Mouse (Mus musculus): ENCODE measurements at regions not wholly inside any gene's neighbourhood (a gene's known extent, or its start where the extent isn't known, plus 50 kb on each side); places are given as distances from the start of the nearest gene placed in this dataset.
A peak's percentile ranks its signal among the peaks of the same experiment; 100 is the strongest.

DNA sequence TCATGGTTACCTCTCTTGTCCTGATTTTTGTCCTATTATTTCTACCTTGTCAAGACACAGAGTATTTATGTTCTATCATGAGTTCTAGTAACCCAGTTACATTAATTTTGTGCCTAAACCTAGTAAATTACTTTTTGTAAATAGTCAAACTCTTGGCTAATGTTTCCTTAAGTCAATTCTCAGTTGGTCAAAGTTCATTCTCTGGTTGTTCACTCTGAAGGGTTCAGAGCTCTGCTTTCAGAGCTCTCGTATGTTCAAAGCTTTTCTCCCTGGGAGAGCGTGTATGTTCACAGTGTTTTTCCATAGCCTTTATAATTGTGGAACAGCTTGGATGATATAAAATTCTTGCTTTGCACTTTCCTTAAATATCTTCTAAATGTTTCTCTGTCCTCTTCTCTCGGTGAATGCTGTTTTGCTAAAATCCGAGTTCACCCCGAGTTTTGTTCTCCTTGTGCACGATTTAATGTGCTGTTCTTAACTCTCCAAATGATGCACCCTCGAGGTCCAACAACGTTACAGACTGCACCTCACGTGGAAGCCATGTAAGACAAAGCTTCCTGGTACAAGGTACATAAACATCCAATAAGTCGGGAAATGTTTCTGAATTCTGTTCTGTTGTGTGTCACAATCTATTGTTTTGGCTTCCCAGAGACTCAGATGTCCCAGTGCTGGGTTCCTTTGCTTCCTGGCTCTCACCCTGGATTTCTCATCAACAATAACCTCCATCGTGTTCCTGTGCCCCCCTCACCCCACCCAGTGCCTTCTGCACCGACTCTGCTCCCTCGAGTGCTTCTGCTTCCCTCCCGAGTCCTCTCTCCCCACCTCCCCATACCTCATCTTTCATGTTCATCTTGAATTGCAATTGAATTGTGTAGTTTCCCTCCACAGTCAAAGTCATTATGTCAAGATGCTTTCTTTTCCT, 90.3 kb upstream of the Npas2 start:
- no peaks in the 10 kb centered on the region for H3K27me3 ChIP-seq
- H3K36me3 ChIP-seq = no peaks in the 10 kb centered on the region
- no peak for ATAC-seq (ENCODE audit: low FRiP score)
- H3K4me1 ChIP-seq (replicated peaks) = no peaks in the 10 kb centered on the region
- H3K27ac ChIP-seq = no peak overlapping the region
- no peak overlapping the region for H3K9ac ChIP-seq
- H3K4me2 ChIP-seq = no peak overlapping the region
- no peaks in the 10 kb centered on the region for H3K9me3 ChIP-seq
- WGBS = 82% methylated on average over 14 of the region's 14 CpGs
- H3K4me3 ChIP-seq = no peak overlapping the region

DNA sequence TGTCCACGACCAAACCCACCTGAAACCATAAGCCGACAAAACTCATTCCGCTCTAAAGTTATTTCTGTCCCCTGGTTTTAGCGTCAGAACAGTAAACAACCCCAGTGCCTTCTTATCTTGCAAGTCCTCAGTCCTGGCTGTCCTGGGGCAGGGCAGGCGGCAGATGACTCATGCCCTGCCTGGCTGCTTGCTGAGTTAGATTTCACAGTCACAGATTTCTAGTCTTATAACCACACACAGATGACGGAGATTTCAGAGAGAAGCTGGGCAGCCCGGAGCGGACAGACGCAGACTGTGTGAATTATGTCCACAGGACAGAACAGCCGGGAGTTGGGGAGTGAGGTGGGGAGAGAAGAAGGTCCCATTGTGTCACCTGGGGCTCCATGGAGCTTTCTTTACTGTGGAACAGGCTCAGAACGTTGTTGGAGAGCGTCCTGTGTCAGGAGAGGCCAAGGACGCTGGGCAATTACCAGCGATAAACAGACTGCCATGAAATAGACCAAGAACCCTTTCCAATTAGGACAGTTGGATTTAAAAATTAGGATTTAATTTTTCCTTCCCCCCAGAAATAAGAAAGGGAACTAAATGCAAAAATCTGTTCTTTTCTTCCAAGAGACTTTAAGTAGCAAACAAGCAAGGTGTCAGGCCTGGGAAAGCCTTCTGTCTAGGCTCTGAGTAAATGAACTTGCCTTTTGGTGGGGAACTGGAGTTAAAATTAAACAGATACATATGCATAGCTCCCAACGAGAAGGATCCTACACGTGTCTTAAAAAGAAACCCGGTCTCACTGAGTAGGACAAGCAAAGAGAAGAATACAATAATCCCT, 87.8 kb upstream of the Npas2 start:
- Histone ChIP-seq H3K4me1 (replicated peaks) (no peaks in the 10 kb centered on the region), H3K27ac (no peak overlapping the region), H3K27me3 (no peaks in the 10 kb centered on the region), H3K9ac (no peak overlapping the region), H3K9me3 (no peaks in the 10 kb centered on the region), H3K36me3 (no peaks in the 10 kb centered on the region), H3K4me3 (no peak overlapping the region), H3K4me2 (no peak overlapping the region)
- no peak for ATAC-seq (ENCODE audit: low FRiP score)
- WGBS = 69% methylated on average over 17 of the region's 17 CpGs

DNA sequence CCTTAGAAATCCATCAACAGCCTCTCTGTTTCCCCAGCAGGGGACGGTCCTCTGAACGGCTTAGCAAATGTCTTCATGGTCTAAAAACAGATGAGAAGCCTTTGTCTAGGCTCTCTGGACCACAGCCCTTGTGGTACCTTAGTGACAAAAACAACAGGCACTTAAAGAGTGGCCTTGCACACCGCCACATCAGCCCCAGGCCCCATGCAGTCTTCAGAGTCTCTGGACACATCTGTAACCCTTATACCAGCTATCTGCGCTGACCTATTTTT, 87.2 kb upstream of the Npas2 start:
- no peak for ATAC-seq (ENCODE audit: low FRiP score)
- no peaks in the 10 kb centered on the region for H3K9me3 ChIP-seq
- H3K4me3 ChIP-seq = no peak overlapping the region
- H3K4me1 ChIP-seq (replicated peaks) = no peaks in the 10 kb centered on the region
- H3K4me2 ChIP-seq = no peak overlapping the region
- no peak overlapping the region for H3K27ac ChIP-seq
- H3K36me3 ChIP-seq = no peaks in the 10 kb centered on the region
- no peak overlapping the region for H3K9ac ChIP-seq
- WGBS = 57% methylated on average over 4 of the region's 4 CpGs
- H3K27me3 ChIP-seq = no peaks in the 10 kb centered on the region

DNA sequence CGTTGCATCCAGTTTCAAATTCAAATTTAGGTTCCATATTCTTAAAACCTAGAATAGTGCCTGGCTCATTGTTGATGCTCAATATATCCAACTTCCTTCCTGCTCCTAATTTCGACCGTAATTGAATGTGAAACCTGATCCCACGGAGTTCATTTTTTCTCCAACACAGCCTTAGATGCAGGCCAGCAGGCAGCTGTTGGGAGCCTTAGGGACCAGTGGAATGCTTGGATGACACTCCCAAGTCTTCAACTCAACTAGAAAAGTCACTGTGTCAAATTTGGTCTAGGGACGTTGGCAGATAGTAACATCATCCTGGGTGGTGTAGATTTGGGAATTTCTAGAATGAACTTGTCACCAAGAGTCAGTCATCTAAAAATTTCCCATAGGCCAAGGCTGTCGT, 86.9 kb upstream of the Npas2 start:
- no peak overlapping the region for H3K27ac ChIP-seq
- ATAC-seq (ENCODE audit: low FRiP score) = no peak
- H3K4me3 ChIP-seq = no peak overlapping the region
- no peak overlapping the region for H3K9ac ChIP-seq
- no peak overlapping the region for H3K4me2 ChIP-seq
- no peaks in the 10 kb centered on the region for H3K27me3 ChIP-seq
- WGBS = 80% methylated on average over 6 of the region's 6 CpGs
- no peaks in the 10 kb centered on the region for H3K4me1 ChIP-seq (replicated peaks)
- H3K9me3 ChIP-seq = no peaks in the 10 kb centered on the region
- no peaks in the 10 kb centered on the region for H3K36me3 ChIP-seq

DNA sequence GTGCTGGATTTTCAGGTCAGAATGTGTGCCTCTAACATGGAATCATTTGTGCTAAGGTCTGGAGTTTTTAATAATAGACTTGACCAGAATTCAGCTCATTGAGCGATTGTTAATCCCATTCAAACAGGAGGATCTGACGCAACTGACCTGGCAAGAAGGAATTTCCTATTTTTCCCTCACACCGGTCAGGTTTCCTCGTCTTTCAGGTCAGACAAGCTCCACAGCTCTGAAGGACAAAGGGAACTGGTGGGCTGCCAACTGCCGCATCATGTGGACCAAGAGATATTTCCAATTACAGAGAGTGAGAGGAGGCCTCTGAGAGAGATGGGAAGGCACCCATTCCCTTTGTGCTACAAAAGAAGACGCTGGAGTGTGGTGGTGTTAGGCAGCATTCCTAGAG, 77.2 kb upstream of the Npas2 start:
- H3K4me1 ChIP-seq (replicated peaks) = no peaks in the 10 kb centered on the region
- WGBS = 87% methylated on average over 6 of the region's 6 CpGs
- H3K9me3 ChIP-seq = peaks cover 3% of the 10 kb centered on the region; the same call in 1 of the 2 replicates
- H3K36me3 ChIP-seq = no peaks in the 10 kb centered on the region
- H3K27ac ChIP-seq = no peak overlapping the region
- H3K4me3 ChIP-seq = no peak overlapping the region
- no peak overlapping the region for H3K4me2 ChIP-seq
- no peak overlapping the region for H3K9ac ChIP-seq
- no peak for ATAC-seq (ENCODE audit: low FRiP score)
- H3K27me3 ChIP-seq = no peaks in the 10 kb centered on the region

DNA sequence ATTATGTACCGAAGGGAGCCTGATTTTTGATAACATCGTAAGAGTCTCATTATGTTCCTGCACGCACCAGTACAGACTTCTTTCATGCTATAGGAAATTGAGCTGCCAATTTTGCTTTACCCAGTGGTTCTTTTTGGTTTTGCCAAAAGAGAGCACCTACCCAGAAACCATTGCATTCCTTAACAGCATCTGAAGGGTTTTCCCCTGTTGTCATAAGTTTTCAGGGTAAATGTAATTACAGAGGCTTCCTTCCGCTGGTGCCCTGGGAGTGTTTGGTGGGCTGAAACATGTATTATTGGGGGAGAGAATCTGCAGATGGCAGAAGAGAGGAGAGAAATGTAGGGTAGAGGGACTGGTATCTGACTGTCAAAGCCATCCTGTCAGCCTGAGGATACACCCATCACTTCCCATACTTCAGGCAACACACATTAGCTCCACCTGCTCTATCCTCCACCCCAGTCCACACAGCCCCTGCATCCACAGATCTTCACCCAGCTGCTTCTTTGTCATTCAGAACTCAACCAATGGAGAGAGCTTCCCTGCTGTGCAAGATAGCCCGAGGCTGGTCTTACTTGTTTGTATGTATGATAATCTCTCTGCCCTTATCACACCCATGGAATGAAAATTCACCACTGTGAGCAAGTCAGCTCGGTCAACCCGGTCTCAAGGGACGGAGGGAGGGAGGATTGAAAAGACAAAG, 71.1 kb upstream of the Npas2 start:
- no peak overlapping the region for H3K27ac ChIP-seq
- no peak overlapping the region for H3K9ac ChIP-seq
- peak; percentile 43 for ATAC-seq (ENCODE audit: low FRiP score)
- no peak overlapping the region for H3K4me2 ChIP-seq
- WGBS = 62% methylated on average over 8 of the region's 8 CpGs
- H3K4me1 ChIP-seq (replicated peaks) = peaks cover 12% of the 10 kb centered on the region; the same call in 1 of the 2 replicates
- no peaks in the 10 kb centered on the region for H3K27me3 ChIP-seq
- no peak overlapping the region for H3K4me3 ChIP-seq
- H3K36me3 ChIP-seq = no peaks in the 10 kb centered on the region
- H3K9me3 ChIP-seq = peaks cover 2% of the 10 kb centered on the region; the same call in 1 of the 2 replicates

DNA sequence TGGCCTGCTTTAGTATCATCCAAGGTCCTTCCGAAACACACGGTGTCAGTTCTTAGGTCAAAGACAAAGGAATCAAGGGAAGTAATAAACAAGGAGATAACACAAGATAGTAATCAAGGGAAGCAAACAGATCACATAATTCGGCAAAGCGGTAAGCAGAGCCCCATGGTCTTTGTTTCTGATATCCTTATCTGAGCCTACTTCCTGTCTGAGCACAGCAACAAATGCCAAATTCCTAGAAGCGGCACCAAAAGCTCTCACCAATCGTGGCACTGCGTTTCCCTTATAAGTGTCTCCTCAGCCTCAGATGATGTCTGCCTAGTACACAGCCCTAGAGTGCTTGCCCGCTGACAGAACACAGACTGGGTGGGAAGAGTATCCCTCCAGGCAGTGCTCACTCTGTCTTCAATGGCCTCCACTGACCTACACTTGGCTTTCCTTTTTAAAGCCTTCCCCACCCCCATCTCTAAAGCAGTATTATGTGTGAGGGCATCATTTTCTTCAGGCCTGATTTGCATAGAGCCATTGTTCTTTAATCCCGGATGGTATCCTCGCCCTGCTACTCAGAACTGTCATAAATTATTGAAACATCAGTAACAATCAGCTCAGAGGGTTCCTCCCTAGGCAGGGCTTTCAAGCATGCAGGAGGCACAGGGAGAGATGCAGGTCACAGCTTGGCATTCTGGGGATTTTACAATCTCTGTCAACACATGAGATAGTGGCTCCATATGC, 70.3 kb upstream of the Npas2 start:
- WGBS = 63% methylated on average over 10 of the region's 10 CpGs
- peak overlapping the region; percentile 14; the same call in 1 of the 2 replicates for H3K27ac ChIP-seq
- no peak overlapping the region for H3K4me2 ChIP-seq
- no peak overlapping the region for H3K9ac ChIP-seq
- no peak overlapping the region for H3K4me3 ChIP-seq
- H3K9me3 ChIP-seq = no peaks in the 10 kb centered on the region
- H3K36me3 ChIP-seq = no peaks in the 10 kb centered on the region
- peaks cover 12% of the 10 kb centered on the region; the same call in 1 of the 2 replicates for H3K4me1 ChIP-seq (replicated peaks)
- peak; percentile 36; the same call in 1 of the 2 replicates for ATAC-seq (ENCODE audit: low FRiP score)
- no peaks in the 10 kb centered on the region for H3K27me3 ChIP-seq

DNA sequence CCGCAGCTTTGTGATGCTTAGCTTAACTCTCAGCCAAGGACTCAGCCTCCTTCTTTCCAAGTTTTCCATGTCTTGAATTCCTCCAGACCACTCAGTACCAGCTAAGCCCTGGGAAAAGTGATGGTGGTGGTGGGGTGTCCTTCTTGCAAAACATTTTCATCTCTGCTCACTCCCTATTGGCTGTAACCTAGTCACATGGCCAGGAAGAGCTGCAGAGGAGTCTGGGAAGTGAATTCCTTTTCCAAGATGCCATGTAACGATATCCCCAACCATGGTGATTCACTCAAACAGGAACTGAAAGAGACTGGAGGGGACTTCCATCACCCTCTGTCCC, 69.8 kb upstream of the Npas2 start:
- peak overlapping the region; percentile 14; the same call in 1 of the 2 replicates for H3K27ac ChIP-seq
- no peak overlapping the region for H3K9ac ChIP-seq
- ATAC-seq (ENCODE audit: low FRiP score) = no peak
- peaks cover 12% of the 10 kb centered on the region; the same call in 1 of the 2 replicates for H3K4me1 ChIP-seq (replicated peaks)
- no peak overlapping the region for H3K4me2 ChIP-seq
- no peaks in the 10 kb centered on the region for H3K36me3 ChIP-seq
- 85% methylated on average over 2 of the region's 2 CpGs for whole genome bisulfite sequencing
- H3K9me3 ChIP-seq = no peaks in the 10 kb centered on the region
- H3K27me3 ChIP-seq = no peaks in the 10 kb centered on the region
- H3K4me3 ChIP-seq = no peak overlapping the region

DNA sequence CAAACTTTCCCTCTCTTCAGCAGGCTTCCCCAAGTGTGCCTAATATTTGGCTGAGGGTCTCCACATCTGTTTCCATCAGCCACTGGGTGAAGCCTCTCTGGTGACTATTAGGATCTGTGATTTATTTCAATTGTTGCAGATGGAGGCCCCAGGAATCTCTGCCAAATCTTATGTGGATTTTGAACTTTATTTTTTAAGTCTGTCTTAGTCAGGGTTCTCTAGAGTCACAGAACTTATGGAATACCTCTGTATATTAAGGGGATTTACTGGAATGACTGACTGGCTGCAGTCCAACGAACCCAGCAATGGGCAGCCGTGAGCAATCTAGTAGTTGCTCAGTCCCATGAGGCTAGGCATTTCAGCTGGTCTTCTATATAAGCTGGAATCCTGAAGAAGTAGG, 59.0 kb upstream of the Npas2 start:
- no peaks in the 10 kb centered on the region for H3K27me3 ChIP-seq
- WGBS = 84% methylated on average over 2 of the region's 2 CpGs
- 0 out of 2 replicates have a peak, but pooled peaks cover 4% of the 10 kb centered on the region for H3K9me3 ChIP-seq
- no peak overlapping the region for H3K9ac ChIP-seq
- H3K27ac ChIP-seq = no peak overlapping the region
- no peaks in the 10 kb centered on the region for H3K4me1 ChIP-seq (replicated peaks)
- no peak overlapping the region for H3K4me3 ChIP-seq
- H3K36me3 ChIP-seq = no peaks in the 10 kb centered on the region
- no peak overlapping the region for H3K4me2 ChIP-seq
- no peak for ATAC-seq (ENCODE audit: low FRiP score)

DNA sequence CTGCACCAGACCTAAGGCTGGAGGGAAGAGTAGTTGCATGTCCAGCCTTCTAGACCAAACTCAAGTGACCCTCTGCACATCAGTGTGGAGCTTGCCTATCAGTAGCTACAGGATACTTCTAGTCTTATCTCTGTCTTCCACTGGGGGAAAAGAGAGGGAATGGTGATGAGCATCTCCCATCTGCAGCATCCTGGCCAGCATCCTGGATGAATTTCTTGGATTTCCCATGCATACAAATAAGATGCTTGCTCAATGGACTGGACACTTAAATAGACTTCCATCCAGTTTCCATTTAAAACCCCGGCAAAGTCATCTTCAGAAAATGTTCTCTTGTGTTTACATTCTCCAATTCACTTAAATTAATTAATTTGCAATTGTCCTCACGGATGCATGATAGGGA, 50.5 kb upstream of the Npas2 start:
- 80% methylated on average over 2 of the region's 2 CpGs for WGBS
- no peak for ATAC-seq (ENCODE audit: low FRiP score)
- H3K9ac ChIP-seq = no peak overlapping the region

DNA sequence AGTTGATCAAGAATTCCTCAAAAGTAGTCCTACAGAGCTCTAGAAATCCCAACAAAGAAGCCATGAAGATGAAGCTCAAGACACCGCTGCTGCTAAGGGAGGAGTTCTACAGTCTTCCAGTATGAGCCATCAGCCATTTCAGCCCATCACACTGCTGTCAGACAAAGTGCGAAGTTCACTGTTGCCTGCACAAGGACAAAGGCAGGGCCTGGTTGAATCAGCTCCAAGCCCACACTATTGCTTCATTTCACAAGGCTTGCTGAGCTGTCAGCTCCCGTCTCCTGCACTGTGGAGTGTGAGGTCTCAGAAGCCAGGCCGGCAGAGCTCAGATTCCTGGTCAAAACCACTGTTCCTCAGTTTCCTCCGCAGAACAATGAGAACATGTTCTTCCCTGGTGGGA, 49.9 kb upstream of the Npas2 start:
- no peaks in the 10 kb centered on the region for H3K4me1 ChIP-seq (replicated peaks)
- H3K36me3 ChIP-seq = no peaks in the 10 kb centered on the region
- 0 out of 2 replicates have a peak, but pooled peaks cover 1% of the 10 kb centered on the region for H3K9me3 ChIP-seq
- WGBS = 87% methylated on average over 5 of the region's 5 CpGs
- ATAC-seq (ENCODE audit: low FRiP score) = no peak
- no peak overlapping the region for H3K27ac ChIP-seq
- H3K9ac ChIP-seq = no peak overlapping the region
- H3K27me3 ChIP-seq = no peaks in the 10 kb centered on the region
- H3K4me3 ChIP-seq = no peak overlapping the region
- no peak overlapping the region for H3K4me2 ChIP-seq

More for the DNA sequence above, 50.5 kb upstream of the Npas2 start:
- Histone ChIP-seq H3K9me3 (0 out of 2 replicates have a peak, but pooled peaks cover 4% of the 10 kb centered on the region), H3K4me1 (replicated peaks) (no peaks in the 10 kb centered on the region), H3K36me3 (no peaks in the 10 kb centered on the region), H3K4me2 (no peak overlapping the region), H3K4me3 (no peak overlapping the region), H3K27me3 (no peaks in the 10 kb centered on the region), H3K27ac (no peak overlapping the region)

Data from hindbrain, embryonic 13.5 days (tissue).